Mouse (Mus musculus): ENCODE results near the gene Notch2.

- no peak for TF ChIP-seq POLR2A (IDR thresholded peaks at IDR 0.05; ENCODE audit: low read depth, low read length)
- TF ChIP-seq CTCF (conservative IDR thresholded peaks at IDR 0.05; ENCODE audit: insufficient read depth, insufficient read length, low read depth, low read length), result no peak
Measured at GRCm38 (mm10) chr3:98105496-98105895, 92.2 kb downstream of the Notch2 start.

All from kidney, adult 2 months (tissue).